Mouse (Mus musculus): ENCODE results near the gene Sarm1. TPM values are rescaled to one million over a fixed set of nuclear protein-coding genes. Genes with fewer than 3 reads are reported as not detected.

Gene Sarm1
- polyA plus RNA-seq, 1 experiment from 2014 or later: 16.9 TPM

GRCm38 (mm10) chr11:78524838-78525237, 27.3 kb upstream of the Sarm1 start:
- peaks cover 100% of the 10 kb centered on the region for H3K36me3 ChIP-seq

GRCm38 (mm10) chr11:78523241-78523955, 25.8 kb upstream of the Sarm1 start:
- Histone ChIP-seq H3K27ac (replicated peaks) (no peak overlapping the region), H3K4me3 (no peak overlapping the region), H3K9me3 (replicated peaks) (no peaks in the 10 kb centered on the region), H3K27me3 (ENCODE audit: low read depth, poor library complexity, severe bottlenecking) (no peaks in the 10 kb centered on the region), H3K4me1 (no peaks in the 10 kb centered on the region), H3K36me3 (peaks cover 100% of the 10 kb centered on the region)
- no peak for DNase-seq (ENCODE audit: low spot score)
- 81% methylated on average over 9 of the region's 9 CpGs for WGBS

More at GRCm38 (mm10) chr11:78524838-78525237, 27.3 kb upstream of the Sarm1 start:
- Histone ChIP-seq H3K4me3 (no peak overlapping the region), H3K27me3 (ENCODE audit: low read depth, poor library complexity, severe bottlenecking) (no peaks in the 10 kb centered on the region), H3K27ac (replicated peaks) (no peak overlapping the region), H3K4me1 (no peaks in the 10 kb centered on the region), H3K9me3 (replicated peaks) (no peaks in the 10 kb centered on the region)
- WGBS: 91% methylated on average over 2 of the region's 2 CpGs
- DNase-seq (ENCODE audit: low spot score): no peak

- H3K9me3 ChIP-seq (replicated peaks): no peaks in the 10 kb centered on the region
- no peak overlapping the region for H3K27ac ChIP-seq (replicated peaks)
- no peaks in the 10 kb centered on the region for H3K27me3 ChIP-seq (ENCODE audit: low read depth, poor library complexity, severe bottlenecking)
- peaks cover 100% of the 10 kb centered on the region for H3K36me3 ChIP-seq
- 93% methylated on average over 1 of the region's 1 CpGs for WGBS
- H3K4me1 ChIP-seq: no peaks in the 10 kb centered on the region
- H3K4me3 ChIP-seq: no peak overlapping the region
- no peak for DNase-seq (ENCODE audit: low spot score)
Measured at GRCm38 (mm10) chr11:78522481-78522997, 25.0 kb upstream of the Sarm1 start.

- peaks cover 98% of the 10 kb centered on the region for H3K36me3 ChIP-seq
Measured at GRCm38 (mm10) chr11:78521880-78522279, 24.3 kb upstream of the Sarm1 start.

GRCm38 (mm10) chr11:78518931-78519330, 21.4 kb upstream of the Sarm1 start:
- H3K9me3 ChIP-seq (replicated peaks): no peaks in the 10 kb centered on the region
- WGBS: 93% methylated on average over 10 of the region's 10 CpGs
- DNase-seq (ENCODE audit: low spot score): no peak
- H3K36me3 ChIP-seq: peaks cover 98% of the 10 kb centered on the region
- H3K4me3 ChIP-seq: no peak overlapping the region
- H3K27ac ChIP-seq (replicated peaks): no peak overlapping the region
- no peaks in the 10 kb centered on the region for H3K4me1 ChIP-seq
- no peaks in the 10 kb centered on the region for H3K27me3 ChIP-seq (ENCODE audit: low read depth, poor library complexity, severe bottlenecking)

More at GRCm38 (mm10) chr11:78521880-78522279, 24.3 kb upstream of the Sarm1 start:
- Histone ChIP-seq H3K4me3 (no peak overlapping the region), H3K9me3 (replicated peaks) (no peaks in the 10 kb centered on the region), H3K27me3 (ENCODE audit: low read depth, poor library complexity, severe bottlenecking) (no peaks in the 10 kb centered on the region), H3K27ac (replicated peaks) (no peak overlapping the region), H3K4me1 (no peaks in the 10 kb centered on the region)
- 94% methylated on average over 3 of the region's 3 CpGs for WGBS
- no peak for DNase-seq (ENCODE audit: low spot score)

- 52% methylated on average over 2 of the region's 2 CpGs for WGBS
- Histone ChIP-seq H3K4me1 (peaks cover 24% of the 10 kb centered on the region), H3K4me3 (no peak overlapping the region), H3K36me3 (peaks cover 70% of the 10 kb centered on the region), H3K27me3 (ENCODE audit: low read depth, poor library complexity, severe bottlenecking) (no peaks in the 10 kb centered on the region), H3K9me3 (replicated peaks) (no peaks in the 10 kb centered on the region), H3K27ac (replicated peaks) (no peak overlapping the region)
- DNase-seq (ENCODE audit: low spot score): no peak
Measured at GRCm38 (mm10) chr11:78515549-78516325, 18.2 kb upstream of the Sarm1 start.

GRCm38 (mm10) chr11:78513106-78513790, 15.7 kb upstream of the Sarm1 start:
- DNase-seq (ENCODE audit: low spot score): no peak
- 81% methylated on average over 3 of the region's 3 CpGs for WGBS
- Histone ChIP-seq H3K36me3 (peaks cover 65% of the 10 kb centered on the region), H3K4me3 (peak overlapping the region; percentile 80), H3K27me3 (ENCODE audit: low read depth, poor library complexity, severe bottlenecking) (no peaks in the 10 kb centered on the region), H3K9me3 (replicated peaks) (no peaks in the 10 kb centered on the region), H3K27ac (replicated peaks) (peak overlapping the region; percentile 96), H3K4me1 (peaks cover 25% of the 10 kb centered on the region)

GRCm38 (mm10) chr11:78512025-78512957, 14.7 kb upstream of the Sarm1 start, which contains the start of the genes Tmem199 and Poldip2:
Gene Tmem199, minus strand, starts transcription at chr11:78512172.
Gene Poldip2, plus strand, starts transcription at chr11:78512193.
- WGBS: under 1% methylated on average over 66 of the region's 67 CpGs
- peak; percentile 96 for DNase-seq (ENCODE audit: low spot score)
- peaks cover 65% of the 10 kb centered on the region for H3K36me3 ChIP-seq

GRCm38 (mm10) chr11:78509148-78509547, 11.6 kb upstream of the Sarm1 start:
- WGBS: 79% methylated on average over 5 of the region's 5 CpGs
- Histone ChIP-seq H3K27ac (replicated peaks) (no peak overlapping the region), H3K36me3 (peaks cover 60% of the 10 kb centered on the region), H3K9me3 (replicated peaks) (no peaks in the 10 kb centered on the region), H3K4me3 (no peak overlapping the region), H3K27me3 (ENCODE audit: low read depth, poor library complexity, severe bottlenecking) (no peaks in the 10 kb centered on the region), H3K4me1 (peaks cover 25% of the 10 kb centered on the region)
- DNase-seq (ENCODE audit: low spot score): no peak

More at GRCm38 (mm10) chr11:78512025-78512957, 14.7 kb upstream of the Sarm1 start, which contains the start of the genes Tmem199 and Poldip2:
- Histone ChIP-seq H3K27ac (replicated peaks) (peak within 1 kb of the TSS; percentile 96), H3K9me3 (replicated peaks) (no peaks in the 10 kb centered on the region), H3K27me3 (ENCODE audit: low read depth, poor library complexity, severe bottlenecking) (no peaks in the 10 kb centered on the region), H3K4me1 (peaks cover 25% of the 10 kb centered on the region), H3K4me3 (peak within 1 kb of the TSS; percentile 80)

- peaks cover 12% of the 10 kb centered on the region for H3K4me1 ChIP-seq
- DNase-seq (ENCODE audit: low spot score): no peak
- no peak overlapping the region for H3K4me3 ChIP-seq
- no peak overlapping the region for H3K27ac ChIP-seq (replicated peaks)
- 84% methylated on average over 3 of the region's 3 CpGs for WGBS
- peaks cover 54% of the 10 kb centered on the region for H3K36me3 ChIP-seq
- H3K27me3 ChIP-seq (ENCODE audit: low read depth, poor library complexity, severe bottlenecking): peaks cover 11% of the 10 kb centered on the region
- no peaks in the 10 kb centered on the region for H3K9me3 ChIP-seq (replicated peaks)
Measured at GRCm38 (mm10) chr11:78505430-78505829, 7.9 kb upstream of the Sarm1 start.

GRCm38 (mm10) chr11:78502909-78503650, 5.5 kb upstream of the Sarm1 start, which contains the start of gene Sebox:
Gene Sebox, plus strand, starts transcription at chr11:78503447.
- Histone ChIP-seq H3K36me3 (peaks cover 33% of the 10 kb centered on the region), H3K27me3 (ENCODE audit: low read depth, poor library complexity, severe bottlenecking) (peaks cover 33% of the 10 kb centered on the region), H3K27ac (replicated peaks) (no peak within 1 kb of the TSS), H3K9me3 (replicated peaks) (no peaks in the 10 kb centered on the region), H3K4me3 (no peak within 1 kb of the TSS), H3K4me1 (peaks cover 35% of the 10 kb centered on the region)
- no peak for DNase-seq (ENCODE audit: low spot score)
- WGBS: 72% methylated on average over 7 of the region's 7 CpGs
